Mouse (Mus musculus) cerebellum, adult (tissue): ENCODE results near the gene Dennd6a.

Experiments used
- ATAC-seq: cut with Nextera tagmentation; 2 replicates; pipeline ENCODE4 v1.9.2; 2017; ENCODE audit warnings: mild to moderate bottlenecking, moderate library complexity, mixed read lengths; ENCODE audit not compliant: insufficient number of reproducible peaks, low FRiP score, low TSS enrichment

Gene Dennd6a

GRCm38 (mm10) chr14:26569880-26570279 is 3.8 kb upstream of the Dennd6a start:
- no peak for ATAC-seq

GRCm38 (mm10) chr14:26571951-26572675 is 1.5 kb upstream of the Dennd6a start:
- ATAC-seq = no peak

- ATAC-seq = no peak
Measured at GRCm38 (mm10) chr14:26576255-26576780, 2.7 kb downstream of the Dennd6a start.

- no peak for ATAC-seq
Measured at GRCm38 (mm10) chr14:26578791-26579191, 5.1 kb downstream of the Dennd6a start.

- peak; percentile 93 for ATAC-seq
Measured at GRCm38 (mm10) chr14:26579346-26580343, 6.0 kb downstream of the Dennd6a start.

GRCm38 (mm10) chr14:26583645-26584044 is 10.0 kb downstream of the Dennd6a start:
- ATAC-seq = no peak

- ATAC-seq = no peak
Measured at GRCm38 (mm10) chr14:26587116-26587515, 13.5 kb downstream of the Dennd6a start.

- ATAC-seq = no peak
Measured at GRCm38 (mm10) chr14:26591353-26591752, 17.7 kb downstream of the Dennd6a start.

GRCm38 (mm10) chr14:26593281-26593895 is 19.7 kb downstream of the Dennd6a start:
- no peak for ATAC-seq

GRCm38 (mm10) chr14:26595167-26595566 is 21.5 kb downstream of the Dennd6a start:
- no peak for ATAC-seq

GRCm38 (mm10) chr14:26595695-26596365 is 22.2 kb downstream of the Dennd6a start:
- ATAC-seq = no peak

GRCm38 (mm10) chr14:26605354-26605753 is 31.7 kb downstream of the Dennd6a start:
- no peak for ATAC-seq

GRCm38 (mm10) chr14:26609674-26610073 is 36.0 kb downstream of the Dennd6a start:
- no peak for ATAC-seq

- no peak for ATAC-seq
Measured at GRCm38 (mm10) chr14:26610689-26611088, 37.0 kb downstream of the Dennd6a start.

- no peak for ATAC-seq
Measured at GRCm38 (mm10) chr14:26625301-26625700, 51.6 kb downstream of the Dennd6a start.

- no peak for ATAC-seq
Measured at GRCm38 (mm10) chr14:26626605-26627140, 53.0 kb downstream of the Dennd6a start.

GRCm38 (mm10) chr14:26637025-26637850 is 63.6 kb downstream of the Dennd6a start:
- no peak for ATAC-seq

- ATAC-seq = peak; percentile 99
Measured at GRCm38 (mm10) chr14:26637851-26638707, 64.4 kb downstream of the Dennd6a start, which contains the start of gene Arf4. Gene Arf4, plus strand, starts transcription at chr14:26638074.
